Mouse (Mus musculus): ENCODE measurements at regions not wholly inside any gene's neighbourhood (a gene's known extent, or its start where the extent isn't known, plus 50 kb on each side); places are given as distances from the start of the nearest gene placed in this dataset.

GRCm38 (mm10) chr12:90571506-90571905 lies 166.7 kb downstream of the Dio2 start:
- TF ChIP-seq CTCF (IDR thresholded peaks at IDR 0.05) (no peak), EP300 (IDR thresholded peaks at IDR 0.05) (no peak)

Data from lung, postnatal 0 days (tissue).